Mouse (Mus musculus) forebrain, postnatal 0 days (tissue): ENCODE results near the gene Lrrc1. TPM values are rescaled to one million over a fixed set of nuclear protein-coding genes. Genes with fewer than 3 reads are reported as not detected.

ENCODE experiments used
- ATAC-seq: fragments of 200-750 bp; cut with Nextera tagmentation; 2 replicates; pipeline ENCODE4 v1.8.0; 2017; ENCODE audit warnings: mild to moderate bottlenecking, moderate library complexity
- DNase-seq: peaks from one replicate; pipeline ENCODE4 v3.0.0-alpha.2; 2015
- H3K27ac ChIP-seq: fragments of 300-500 bp; sonication (generic); 2 replicates; pipeline ENCODE4 v1.5.1; 2014; ENCODE audit warnings: low read depth, mild to moderate bottlenecking, antibody characterized with exemption, low read length, moderate library complexity, mixed read lengths
- H3K27me3 ChIP-seq: fragments of 300-500 bp; sonication (generic); 2 replicates; pipeline ENCODE4 v1.6.1; 2014; ENCODE audit warnings: mild to moderate bottlenecking, low read length, mixed read lengths; ENCODE audit not compliant: insufficient read depth
- H3K36me3 ChIP-seq: fragments of 300-500 bp; sonication (generic); 2 replicates; pipeline ENCODE4 v1.6.1; 2014; ENCODE audit warnings: mild to moderate bottlenecking, moderate library complexity; ENCODE audit not compliant: insufficient read depth
- H3K4me1 ChIP-seq: fragments of 300-500 bp; sonication (generic); 2 replicates; pipeline ENCODE4 v1.6.1; 2014; ENCODE audit warnings: antibody characterized with exemption; ENCODE audit not compliant: insufficient read depth
- H3K4me2 ChIP-seq: fragments of 300-500 bp; sonication (generic); 2 replicates; pipeline ENCODE4 v1.6.1; 2014; ENCODE audit warnings: low read depth, mild to moderate bottlenecking, moderate library complexity
- H3K4me3 ChIP-seq: fragments of 300-500 bp; sonication (generic); 2 replicates; pipeline ENCODE4 v1.5.1; 2014; ENCODE audit warnings: low read depth, low read length, mixed read lengths
- H3K9ac ChIP-seq: fragments of 300-500 bp; sonication (generic); 2 replicates; pipeline ENCODE4 v1.6.1; 2014; ENCODE audit warnings: mild to moderate bottlenecking
- H3K9me3 ChIP-seq: fragments of 300-500 bp; sonication (generic); 2 replicates; pipeline ENCODE4 v1.6.1; 2016; ENCODE audit warnings: low read length
- CTCF ChIP-seq: sonication (generic); IDR thresholded peaks from 2 replicates; pipeline ENCODE4 v1.5.1; 2016; ENCODE audit warnings: antibody characterized with exemption, control low read depth, low read depth
- WGBS: fragments of 180-500 bp; shearing (Covaris S2); extraction: QIAGEN DNeasy Blood & Tissue Kit; methylation state at CpG from one replicate; pipeline ENCODE4 v1.1.7; 2014; 5-methylcytosine and 5-hydroxymethylcytosine counted together
- polyA plus RNA-seq: library from polyadenylated mRNA; unstranded; fragments of >200 nt; fragmentation: Nextera tagmentation; extraction: Ambion mirVana; gene quantifications from 2 replicates; pipeline ENCODE4 v1.2.1, GENCODE M21; 2015
- total RNA-seq: library from RNA; depleted of rRNA; stranded (reverse); fragments of >200 nt; gene quantifications from 2 replicates; pipeline ENCODE4 v1.2.3, GENCODE M21; 2014

Lrrc1 gene
- total and polyA plus RNA-seq, 2 experiments from 2014 or later: 5.4 to 14.8 TPM

GRCm38 (mm10) chr9:77480001-77480400, 64.7 kb downstream of the Lrrc1 start:
- DNase-seq: no peak
- Histone ChIP-seq H3K27me3 (0 out of 2 replicates have a peak, but pooled peaks cover 3% of the 10 kb centered on the region), H3K27ac (no peak overlapping the region), H3K4me3 (no peak overlapping the region), H3K4me1 (peaks cover 24% of the 10 kb centered on the region), H3K9me3 (no peaks in the 10 kb centered on the region), H3K4me2 (no peak overlapping the region), H3K36me3 (no peaks in the 10 kb centered on the region), H3K9ac (no peak overlapping the region)
- WGBS: 44% methylated on average over 7 of the region's 7 CpGs
- no peak for TF ChIP-seq CTCF
- no peak for ATAC-seq

- Histone ChIP-seq H3K9me3 (no peaks in the 10 kb centered on the region), H3K4me3 (no peak overlapping the region), H3K27me3 (0 out of 2 replicates have a peak, but pooled peaks cover 3% of the 10 kb centered on the region), H3K9ac (no peak overlapping the region), H3K36me3 (no peaks in the 10 kb centered on the region), H3K4me2 (no peak overlapping the region), H3K27ac (no peak overlapping the region), H3K4me1 (peaks cover 24% of the 10 kb centered on the region)
- 34% methylated on average over 10 of the region's 10 CpGs for WGBS
- ATAC-seq (no peak), DNase-seq (no peak)
- TF ChIP-seq CTCF: no peak
Observed at GRCm38 (mm10) chr9:77478166-77478920, 66.3 kb downstream of the Lrrc1 start.

- no peak for ATAC-seq
- H3K9me3 ChIP-seq: no peaks in the 10 kb centered on the region
- 87% methylated on average over 4 of the region's 4 CpGs for WGBS
Observed at GRCm38 (mm10) chr9:77474535-77474934, 70.1 kb downstream of the Lrrc1 start.

GRCm38 (mm10) chr9:77472557-77472956, 72.1 kb downstream of the Lrrc1 start:
- no peak overlapping the region for H3K27ac ChIP-seq
- TF ChIP-seq CTCF: no peak
- H3K4me3 ChIP-seq: no peak overlapping the region
- no peak overlapping the region for H3K9ac ChIP-seq
- H3K4me2 ChIP-seq: no peak overlapping the region
- H3K36me3 ChIP-seq: no peaks in the 10 kb centered on the region
- DNase-seq (no peak), ATAC-seq (no peak)
- 76% methylated on average over 8 of the region's 8 CpGs for WGBS
- 0 out of 2 replicates have a peak, but pooled peaks cover 3% of the 10 kb centered on the region for H3K27me3 ChIP-seq
- no peaks in the 10 kb centered on the region for H3K9me3 ChIP-seq
- H3K4me1 ChIP-seq: peaks cover 6% of the 10 kb centered on the region; the same call in 1 of the 2 replicates

More at GRCm38 (mm10) chr9:77474535-77474934, 70.1 kb downstream of the Lrrc1 start:
- no peak for TF ChIP-seq CTCF
- Histone ChIP-seq H3K4me3 (no peak overlapping the region), H3K4me1 (peaks cover 13% of the 10 kb centered on the region; the same call in 1 of the 2 replicates), H3K36me3 (no peaks in the 10 kb centered on the region), H3K4me2 (no peak overlapping the region), H3K9ac (no peak overlapping the region), H3K27ac (no peak overlapping the region), H3K27me3 (0 out of 2 replicates have a peak, but pooled peaks cover 3% of the 10 kb centered on the region)
- no peak for DNase-seq

GRCm38 (mm10) chr9:77471646-77472220, 72.9 kb downstream of the Lrrc1 start:
- TF ChIP-seq CTCF: no peak
- H3K4me3 ChIP-seq: no peak overlapping the region
- 63% methylated on average over 12 of the region's 12 CpGs for WGBS
- no peak overlapping the region for H3K4me2 ChIP-seq
- peaks cover 6% of the 10 kb centered on the region; the same call in 1 of the 2 replicates for H3K4me1 ChIP-seq
- ATAC-seq: peak; percentile 23; the same call in 1 of the 2 replicates
- H3K27me3 ChIP-seq: 0 out of 2 replicates have a peak, but pooled peaks cover 3% of the 10 kb centered on the region
- H3K9ac ChIP-seq: no peak overlapping the region
- DNase-seq: no peak
- no peak overlapping the region for H3K27ac ChIP-seq
- H3K36me3 ChIP-seq: no peaks in the 10 kb centered on the region
- H3K9me3 ChIP-seq: no peaks in the 10 kb centered on the region

GRCm38 (mm10) chr9:77469791-77470607, 74.7 kb downstream of the Lrrc1 start:
- Histone ChIP-seq H3K36me3 (no peaks in the 10 kb centered on the region), H3K27me3 (no peaks in the 10 kb centered on the region), H3K9me3 (no peaks in the 10 kb centered on the region), H3K27ac (no peak overlapping the region), H3K9ac (no peak overlapping the region), H3K4me2 (peak overlapping the region; percentile 36), H3K4me1 (peaks cover 6% of the 10 kb centered on the region; the same call in 1 of the 2 replicates), H3K4me3 (no peak overlapping the region)
- WGBS: 45% methylated on average over 20 of the region's 20 CpGs
- TF ChIP-seq CTCF: no peak
- peak; percentile 79 for ATAC-seq
- DNase-seq: peak; percentile 63
